Mouse (Mus musculus) C2C12 (cell line): ENCODE measurements around the gene Arl5c. TPM values are rescaled to one million over a fixed set of nuclear protein-coding genes. Genes with fewer than 3 reads are reported as not detected.
A peak's percentile ranks its signal among the peaks of the same experiment; 100 is the strongest.

Experiments
- H3K27me3 ChIP-seq: one replicate; pipeline ENCODE4 v1.6.1; 2011; ENCODE audit not compliant: control insufficient read depth, insufficient read depth, insufficient read length
- H3K36me3 ChIP-seq: one replicate; pipeline ENCODE4 v1.6.1; 2011; ENCODE audit not compliant: control insufficient read depth, insufficient read depth
- H3K4me3 ChIP-seq: one replicate; pipeline ENCODE4 v1.5.1; 2011; ENCODE audit warnings: mild to moderate bottlenecking, control low read depth; ENCODE audit not compliant: poor library complexity, insufficient read depth, severe bottlenecking
- H3K79me2 ChIP-seq: one replicate; pipeline ENCODE4 v1.6.1; 2011; ENCODE audit not compliant: control insufficient read depth, insufficient read depth
- H3K79me3 ChIP-seq: one replicate; pipeline ENCODE4 v1.6.1; 2011; ENCODE audit warnings: low read depth, control low read depth
- H3ac ChIP-seq: one replicate; pipeline ENCODE3; 2011; ENCODE audit warnings: low read depth; ENCODE audit not compliant: control insufficient read depth, insufficient read length
- CEBPB ChIP-seq: IDR thresholded peaks from one replicate; pipeline ENCODE4 v1.6.1; 2011; ENCODE audit warnings: low read depth, mild to moderate bottlenecking, control low read depth, moderate library complexity
- CTCF ChIP-seq: IDR thresholded peaks from one replicate; pipeline ENCODE4 v1.5.1; 2011; ENCODE audit not compliant: control insufficient read depth, insufficient read depth, insufficient read length
- FOSL1 ChIP-seq: IDR thresholded peaks from one replicate; pipeline ENCODE4 v1.8.0; 2011; ENCODE audit warnings: mild to moderate bottlenecking, low read length; ENCODE audit not compliant: poor library complexity, insufficient read depth, severe bottlenecking
- MAX ChIP-seq: IDR thresholded peaks from one replicate; pipeline ENCODE4 v1.6.1; 2011; ENCODE audit warnings: mild to moderate bottlenecking, control low read depth
- MYOD1 ChIP-seq: IDR thresholded peaks from one replicate; pipeline ENCODE4 v1.6.1; 2011; ENCODE audit warnings: low read depth; ENCODE audit not compliant: control insufficient read depth, insufficient read length
- MYOG ChIP-seq: IDR thresholded peaks from one replicate; pipeline ENCODE4 v1.6.1; 2011; ENCODE audit not compliant: control insufficient read depth, insufficient read length; ENCODE audit errors: extremely low read depth
- USF1 ChIP-seq: IDR thresholded peaks from one replicate; pipeline ENCODE4 v1.6.1; 2011; ENCODE audit warnings: low read depth, mild to moderate bottlenecking, control low read depth, moderate library complexity
- polyA plus RNA-seq: library from polyadenylated mRNA; unstranded; fragments of >200 nt; fragmentation: generic; extraction: Trizol; gene quantifications from one replicate; pipeline ENCODE4 v1.2.1, GENCODE M21; 2012; ENCODE audit warnings: missing spikeins

Gene Arl5c
- polyA plus RNA-seq, 1 experiment = 0.54 TPM

- no peak for TF ChIP-seq USF1
- peak; percentile 75 for TF ChIP-seq MYOD1
- no peak for TF ChIP-seq FOSL1
- Histone ChIP-seq H3K27me3 (no peaks in the 10 kb centered on the region), H3K79me2 (no peaks in the 10 kb centered on the region), H3K79me3 (no peaks in the 10 kb centered on the region), H3ac (no peak overlapping the region), H3K36me3 (no peaks in the 10 kb centered on the region), H3K4me3 (no peak overlapping the region)
These were observed 18.2 kb downstream of the Arl5c start for GRCm38 (mm10) chr11:97977797-97978196.

GRCm38 (mm10) chr11:97974746-97975145 is 21.2 kb downstream of the Arl5c start:
- Histone ChIP-seq H3K4me3 (no peak overlapping the region), H3K79me2 (no peaks in the 10 kb centered on the region), H3K27me3 (no peaks in the 10 kb centered on the region), H3K36me3 (no peaks in the 10 kb centered on the region), H3ac (no peak overlapping the region), H3K79me3 (no peaks in the 10 kb centered on the region)
- no peak for TF ChIP-seq CTCF
- no peak for TF ChIP-seq MAX
- TF ChIP-seq MYOD1 = no peak
- no peak for TF ChIP-seq FOSL1
- no peak for TF ChIP-seq MYOG
- no peak for TF ChIP-seq USF1
- no peak for TF ChIP-seq CEBPB

- H3K27me3 ChIP-seq = no peaks in the 10 kb centered on the region
- H3K36me3 ChIP-seq = no peaks in the 10 kb centered on the region
- no peaks in the 10 kb centered on the region for H3K79me3 ChIP-seq
- TF ChIP-seq CEBPB = no peak
- TF ChIP-seq MYOG = no peak
- no peak for TF ChIP-seq USF1
- TF ChIP-seq FOSL1 = no peak
- TF ChIP-seq MYOD1 = no peak
- H3K79me2 ChIP-seq = no peaks in the 10 kb centered on the region
- H3K4me3 ChIP-seq = no peak overlapping the region
- no peak overlapping the region for H3ac ChIP-seq
These were observed 21.8 kb downstream of the Arl5c start for GRCm38 (mm10) chr11:97974141-97974540.

- H3K4me3 ChIP-seq = no peak overlapping the region
- no peaks in the 10 kb centered on the region for H3K79me2 ChIP-seq
- no peaks in the 10 kb centered on the region for H3K36me3 ChIP-seq
- TF ChIP-seq FOSL1 (no peak), USF1 (no peak), MYOG (no peak), CTCF (no peak), MYOD1 (no peak), MAX (no peak), CEBPB (no peak)
- no peak overlapping the region for H3ac ChIP-seq
- H3K27me3 ChIP-seq = no peaks in the 10 kb centered on the region
- H3K79me3 ChIP-seq = no peaks in the 10 kb centered on the region
These were observed 23.5 kb downstream of the Arl5c start for GRCm38 (mm10) chr11:97972434-97972833.

GRCm38 (mm10) chr11:97971232-97971631 is 24.7 kb downstream of the Arl5c start:
- Histone ChIP-seq H3ac (no peak overlapping the region), H3K4me3 (no peak overlapping the region), H3K79me3 (no peaks in the 10 kb centered on the region), H3K79me2 (no peaks in the 10 kb centered on the region), H3K27me3 (no peaks in the 10 kb centered on the region), H3K36me3 (no peaks in the 10 kb centered on the region)
- TF ChIP-seq MAX = no peak
- peak; percentile 75 for TF ChIP-seq MYOD1

- Histone ChIP-seq H3K27me3 (no peaks in the 10 kb centered on the region), H3K36me3 (no peaks in the 10 kb centered on the region), H3K79me3 (no peaks in the 10 kb centered on the region), H3K79me2 (no peaks in the 10 kb centered on the region), H3ac (no peak overlapping the region), H3K4me3 (no peak overlapping the region)
- TF ChIP-seq CTCF = no peak
- TF ChIP-seq MAX = no peak
- TF ChIP-seq MYOD1 = no peak
- TF ChIP-seq USF1 = no peak
- TF ChIP-seq FOSL1 = no peak
- no peak for TF ChIP-seq MYOG
- no peak for TF ChIP-seq CEBPB
These were observed 25.2 kb downstream of the Arl5c start for GRCm38 (mm10) chr11:97970771-97971170.
